ENCODE assay signal across 8 mouse cellular contexts in genomic region chr5:138187661-138188306, GRCm38 (mm10). TPM values are rescaled to one million over a fixed set of nuclear protein-coding genes. Genes with fewer than 3 reads are reported as not detected.
DNase-seq lines count a peak whose midpoint lies in the region; ATAC-seq and TF ChIP-seq lines count a peak whose summit lies in the region.

No protein-coding gene starts in this region.

- peak overlapping the region; percentile 80 for H3K4me2 ChIP-seq in forebrain, embryonic 12.5 days
- H3K4me2 ChIP-seq in liver, postnatal 0 days (ENCODE audit: low read depth, low read length), result peak overlapping the region; percentile 94
- H3K4me2 ChIP-seq in neural tube, embryonic 14.5 days (ENCODE audit: low read depth, low read length), result peak overlapping the region; percentile 86

- peaks cover 64% of the 10 kb centered on the region for H3K36me3 ChIP-seq in G1E (replicated peaks)
- peaks cover 49% of the 10 kb centered on the region for H3K36me3 ChIP-seq in forebrain, embryonic 12.5 days (replicated peaks)
- peaks cover 14% of the 10 kb centered on the region for H3K36me3 ChIP-seq in liver, postnatal 0 days (replicated peaks; ENCODE audit: insufficient read depth, low read length)
- peaks cover 16% of the 10 kb centered on the region; the same call in 1 of the 2 replicates for H3K36me3 ChIP-seq in neural tube, embryonic 14.5 days (ENCODE audit: control insufficient read depth, insufficient read depth, low read length)

- DNase-seq in G1E (ENCODE audit: low spot score), result peak; percentile 40
- DNase-seq in c-Kit-positive CD71-positive TER-119-positive erythroid progenitor cells, embryonic 14.5 days (ENCODE audit: low spot score), result peak; percentile 81
- DNase-seq in heart, postnatal 14 days, result peak; percentile 54 to 70
- peak; percentile 65 to 78 for DNase-seq in kidney, postnatal 4 days
- DNase-seq in liver, postnatal 0 days, result peak; percentile 67
- peak; percentile 30 to 59 for DNase-seq in thymus, adult 18-20 months

- peak overlapping the region; percentile 43; the same call in 1 of the 2 replicates for H3K27ac ChIP-seq in forebrain, embryonic 12.5 days
- H3K27ac ChIP-seq in liver, postnatal 0 days (ENCODE audit: low read depth), result peak overlapping the region; percentile 70
- peak overlapping the region; percentile 55 for H3K27ac ChIP-seq in neural tube, embryonic 14.5 days (ENCODE audit: low read depth, low read length)

- intact Hi-C loops in heart, postnatal 14 days (cut with DNase I), result loop anchor here (5.0 kb wide), 1 partner anchor 1065 kb away; the partner anchor contains the start of gene Get4

- ATAC-seq in G1E (ENCODE audit: extremely low read depth, insufficient number of reproducible peaks, low FRiP score, poor library complexity, severe bottlenecking), result peak; percentile 76
- ATAC-seq in forebrain, embryonic 12.5 days (ENCODE audit: low FRiP score), result peak; percentile 88
- peak; percentile 84 for ATAC-seq in liver, postnatal 0 days
- peak; percentile 81 for ATAC-seq in neural tube, embryonic 14.5 days (ENCODE audit: low read depth)

- peak overlapping the region; percentile 87 for H3K4me3 ChIP-seq in G1E (ENCODE audit: low read depth, low read length)
- H3K4me3 ChIP-seq in forebrain, embryonic 12.5 days (replicated peaks), result peak overlapping the region; percentile 56
- H3K4me3 ChIP-seq in liver, postnatal 0 days (ENCODE audit: low read depth, low read length), result peak overlapping the region; percentile 96
- peak overlapping the region; percentile 49 for H3K4me3 ChIP-seq in neural tube, embryonic 14.5 days (ENCODE audit: low read depth, low read length)

- H3K9me3 ChIP-seq in G1E (replicated peaks), result no peaks in the 10 kb centered on the region
- H3K9me3 ChIP-seq in forebrain, embryonic 12.5 days, result no peaks in the 10 kb centered on the region
- no peaks in the 10 kb centered on the region for H3K9me3 ChIP-seq in liver, postnatal 0 days (ENCODE audit: low read length)
- no peaks in the 10 kb centered on the region for H3K9me3 ChIP-seq in neural tube, embryonic 14.5 days (ENCODE audit: control insufficient read depth, low read length)

- H3K4me1 ChIP-seq in G1E (ENCODE audit: insufficient read depth, low read depth, low read length), result peaks cover 27% of the 10 kb centered on the region
- H3K4me1 ChIP-seq in forebrain, embryonic 12.5 days, result peaks cover 19% of the 10 kb centered on the region
- H3K4me1 ChIP-seq in liver, postnatal 0 days (ENCODE audit: insufficient read depth), result peaks cover 16% of the 10 kb centered on the region
- H3K4me1 ChIP-seq in neural tube, embryonic 14.5 days (ENCODE audit: control insufficient read depth, insufficient read depth, low read length), result peaks cover 10% of the 10 kb centered on the region

- no peaks in the 10 kb centered on the region for H3K27me3 ChIP-seq in G1E (ENCODE audit: insufficient read depth, low read length)
- no peaks in the 10 kb centered on the region for H3K27me3 ChIP-seq in forebrain, embryonic 12.5 days
- H3K27me3 ChIP-seq in liver, postnatal 0 days (ENCODE audit: insufficient read depth, low read length), result no peaks in the 10 kb centered on the region
- no peaks in the 10 kb centered on the region for H3K27me3 ChIP-seq in neural tube, embryonic 14.5 days (ENCODE audit: control insufficient read depth, insufficient read depth, low read length)

- TF ChIP-seq EP300 in liver, postnatal 0 days (IDR thresholded peaks at IDR 0.05; ENCODE audit: low read depth), result no peak

- WGBS in forebrain, embryonic 12.5 days, result under 1% methylated on average over 10 of the region's 10 CpGs
- WGBS in liver, postnatal 0 days (ENCODE audit: insufficient replicate concordance), result 2% methylated on average over 10 of the region's 10 CpGs
- under 1% methylated on average over 10 of the region's 10 CpGs for WGBS in neural tube, embryonic 14.5 days

- H3K9ac ChIP-seq in forebrain, embryonic 12.5 days, result peak overlapping the region; percentile 66
- peak overlapping the region; percentile 94 for H3K9ac ChIP-seq in liver, postnatal 0 days (replicated peaks)
- peak overlapping the region; percentile 44 for H3K9ac ChIP-seq in neural tube, embryonic 14.5 days (replicated peaks; ENCODE audit: low read depth, low read length)

- no peak for TF ChIP-seq CTCF in G1E (IDR thresholded peaks at IDR 0.05; ENCODE audit: low read depth, low read length)
- TF ChIP-seq CTCF in liver, postnatal 0 days (IDR thresholded peaks at IDR 0.05; ENCODE audit: low read depth), result no peak

RNA-seq across cellular contexts. Expression of gene Cnpy4, which starts 0.5 kb away (rescaled TPM):
- total RNA-seq in G1E (2014; fragmentation: Nextera tagmentation), result 10.7 and 20.2 TPM in 2 replicates
- total RNA-seq in G1E (2017), result 31.1 and 31.5 TPM in 2 replicates
- polyA plus RNA-seq in G1E (2012), result 1.0 and 1.3 TPM in 2 replicates
- 44.3 and 47.8 TPM in 2 replicates for polyA plus RNA-seq in forebrain, embryonic 12.5 days (2016; fragmentation: Nextera tagmentation; extraction: Ambion mirVana)
- 1 to 10 TPM; 6.8 to 7.1 TPM for total RNA-seq in heart, postnatal 14 days (2021)
- polyA plus RNA-seq in liver, postnatal 0 days (2015; fragmentation: Nextera tagmentation; extraction: Ambion mirVana), result 6.7 and 7.5 TPM in 2 replicates
- polyA plus RNA-seq in neural tube, embryonic 14.5 days (2014; fragmentation: Nextera tagmentation; extraction: Ambion mirVana), result 22.7 and 29.2 TPM in 2 replicates

RNA-seq across cellular contexts. Expression of gene Taf6, which starts 0.5 kb away (rescaled TPM):
- 69.4 and 73.0 TPM in 2 replicates for total RNA-seq in G1E (2014; fragmentation: Nextera tagmentation)
- 45.7 and 48.8 TPM in 2 replicates for total RNA-seq in G1E (2017)
- polyA plus RNA-seq in G1E (2012), result 33.2 and 34.8 TPM in 2 replicates
- polyA plus RNA-seq in forebrain, embryonic 12.5 days (2016; fragmentation: Nextera tagmentation; extraction: Ambion mirVana), result 133 and 137 TPM in 2 replicates
- 10 to 100 TPM; 25.3 to 28.4 TPM for total RNA-seq in heart, postnatal 14 days (2021)
- polyA plus RNA-seq in liver, postnatal 0 days (2015; fragmentation: Nextera tagmentation; extraction: Ambion mirVana), result 17.3 and 20.6 TPM in 2 replicates
- 71.7 and 73.2 TPM in 2 replicates for polyA plus RNA-seq in neural tube, embryonic 14.5 days (2014; fragmentation: Nextera tagmentation; extraction: Ambion mirVana)

RNA-seq across cellular contexts. Expression of gene Mblac1, which starts 6.3 kb away (rescaled TPM):
- total RNA-seq in G1E (2014; fragmentation: Nextera tagmentation), result 1.7 and 2.1 TPM in 2 replicates
- 3.8 and 4.2 TPM in 2 replicates for total RNA-seq in G1E (2017)
- polyA plus RNA-seq in G1E (2012), result 2.5 TPM in 2 replicates
- 9.5 and 11.1 TPM in 2 replicates for polyA plus RNA-seq in forebrain, embryonic 12.5 days (2016; fragmentation: Nextera tagmentation; extraction: Ambion mirVana)
- 1 to 10 TPM; 2.7 to 3.2 TPM for total RNA-seq in heart, postnatal 14 days (2021)
- polyA plus RNA-seq in liver, postnatal 0 days (2015; fragmentation: Nextera tagmentation; extraction: Ambion mirVana), result 2.9 and 3.2 TPM in 2 replicates
- polyA plus RNA-seq in neural tube, embryonic 14.5 days (2014; fragmentation: Nextera tagmentation; extraction: Ambion mirVana), result 12.9 and 14.6 TPM in 2 replicates

RNA-seq across cellular contexts. Expression of gene Mcm7, which starts 15.6 kb away (rescaled TPM):
- total RNA-seq in G1E (2014; fragmentation: Nextera tagmentation), result 187 and 233 TPM in 2 replicates
- total RNA-seq in G1E (2017), result 347 and 390 TPM in 2 replicates
- polyA plus RNA-seq in G1E (2012), result 36.3 and 104 TPM in 2 replicates
- polyA plus RNA-seq in forebrain, embryonic 12.5 days (2016; fragmentation: Nextera tagmentation; extraction: Ambion mirVana), result 313 and 320 TPM in 2 replicates
- total RNA-seq in heart, postnatal 14 days (2021), result 10 to 100 TPM; 13.0 to 19.2 TPM
- polyA plus RNA-seq in liver, postnatal 0 days (2015; fragmentation: Nextera tagmentation; extraction: Ambion mirVana), result 74.7 and 83.3 TPM in 2 replicates
- 71.5 and 81.4 TPM in 2 replicates for polyA plus RNA-seq in neural tube, embryonic 14.5 days (2014; fragmentation: Nextera tagmentation; extraction: Ambion mirVana)

RNA-seq across cellular contexts. Expression of gene Ap4m1, which starts 16.0 kb away (rescaled TPM):
- total RNA-seq in G1E (2014; fragmentation: Nextera tagmentation) (20.4 and 21.1 TPM in 2 replicates), G1E (2017) (26.7 and 29.2 TPM in 2 replicates)
- polyA plus RNA-seq in G1E (2012), result 12.7 and 22.6 TPM in 2 replicates
- 24.6 and 27.5 TPM in 2 replicates for polyA plus RNA-seq in forebrain, embryonic 12.5 days (2016; fragmentation: Nextera tagmentation; extraction: Ambion mirVana)
- 10 to 100 TPM in 1 of 2 experiments, 1 to 10 TPM in 1; 9.2 to 10.9 TPM for total RNA-seq in heart, postnatal 14 days (2021)
- polyA plus RNA-seq in liver, postnatal 0 days (2015; fragmentation: Nextera tagmentation; extraction: Ambion mirVana), result 3.0 and 3.8 TPM in 2 replicates
- 17.2 and 17.7 TPM in 2 replicates for polyA plus RNA-seq in neural tube, embryonic 14.5 days (2014; fragmentation: Nextera tagmentation; extraction: Ambion mirVana)

Comparison
In these comparisons a context has a peak if more than half of its experiments do, and no peak if none do; other contexts are left out.
1. Peak in every context shown above with its lines: DNase-seq, ATAC-seq, H3K4me3 ChIP-seq and H3K27ac ChIP-seq.
2. H3K9ac ChIP-seq: peak in every context shown above with its lines; median percentile 94 in liver, postnatal 0 days; 66 in forebrain, embryonic 12.5 days; 44 in neural tube, embryonic 14.5 days.